Mouse (Mus musculus): ENCODE data around the gene Zfand2b. TPM values are rescaled to one million over a fixed set of nuclear protein-coding genes. Genes with fewer than 3 reads are reported as not detected.

Gene Zfand2b
- total RNA-seq, 2 experiments from 2014 or later = 14.9 to 17.0 TPM

DNA sequence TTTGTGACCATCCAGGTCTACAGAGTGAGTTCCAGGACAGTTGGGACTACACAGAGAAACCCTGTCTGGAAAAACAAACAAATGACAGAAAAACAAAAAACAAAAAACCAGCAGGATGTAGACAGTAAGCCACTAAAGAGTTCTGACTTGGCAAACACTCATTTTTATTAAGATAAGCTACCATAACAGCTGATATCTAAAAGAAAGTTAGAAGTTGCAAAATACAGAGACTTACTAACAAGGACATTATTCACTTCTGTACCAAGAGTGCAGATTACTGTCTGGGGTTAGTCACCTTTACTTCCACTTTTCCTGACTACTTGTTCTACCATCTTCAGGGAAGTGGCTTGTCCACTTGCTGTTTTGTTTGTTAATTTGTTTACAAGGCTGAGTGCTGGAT lies 9.5 kb upstream of the Zfand2b start:
- no peak for DNase-seq
- intact Hi-C loops (cut with DNase I; ENCODE audit: low total_unique reads) = no loop called here

DNA sequence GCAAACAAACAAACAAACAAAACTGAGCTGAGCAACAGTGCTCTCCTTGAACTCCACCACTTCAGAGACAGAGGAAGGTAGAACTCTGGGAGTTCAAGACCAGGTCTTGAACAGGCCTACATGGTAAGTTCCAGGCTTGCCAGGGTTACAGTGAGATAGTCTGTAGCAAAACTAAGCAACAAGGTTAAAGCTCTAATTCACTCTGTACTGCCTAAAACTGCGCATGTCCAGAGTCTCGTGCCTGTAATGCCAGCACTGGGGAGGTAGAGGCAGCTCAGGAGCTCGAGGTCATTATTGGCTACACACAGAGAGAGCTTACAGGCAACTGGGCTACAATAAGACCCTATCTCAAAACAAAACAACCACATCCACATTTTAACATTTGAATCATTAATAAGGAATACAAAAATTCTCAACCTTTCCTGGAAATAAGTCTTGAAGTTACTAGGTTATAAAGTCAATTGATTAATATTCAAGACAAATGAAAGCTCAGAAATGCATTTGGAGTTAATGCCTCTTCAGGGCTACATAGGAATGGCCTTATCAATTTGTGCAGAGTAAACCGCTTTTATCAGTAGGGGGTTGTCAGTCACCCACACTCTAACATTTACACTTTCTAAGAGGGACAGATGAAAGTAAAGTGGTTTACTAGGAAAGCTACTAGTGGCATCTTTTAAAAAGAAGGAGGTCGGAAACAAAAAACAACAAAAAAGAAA lies 8.7 kb upstream of the Zfand2b start:
- DNase-seq = no peak
- intact Hi-C loops (cut with DNase I; ENCODE audit: low total_unique reads) = no loop called here

DNA sequence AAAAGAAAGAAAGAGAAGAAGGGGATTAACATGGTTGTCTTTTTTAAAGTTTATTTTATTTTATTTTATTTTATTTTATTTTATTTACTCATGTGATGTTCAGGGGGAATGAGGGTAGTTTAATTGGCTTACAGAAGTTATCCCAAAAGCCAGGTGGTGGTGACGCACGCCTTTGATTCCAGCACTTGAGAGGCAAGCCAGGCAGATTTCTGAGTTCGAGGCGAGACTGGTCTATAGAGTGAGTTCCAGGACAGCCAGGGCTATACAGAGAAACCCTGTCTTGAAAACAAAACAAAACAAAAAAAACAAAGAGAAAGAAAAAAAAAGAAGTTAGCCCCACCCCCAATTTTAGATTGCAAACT lies 8.2 kb upstream of the Zfand2b start:
- intact Hi-C loops (cut with DNase I; ENCODE audit: low total_unique reads) = no loop called here

DNA sequence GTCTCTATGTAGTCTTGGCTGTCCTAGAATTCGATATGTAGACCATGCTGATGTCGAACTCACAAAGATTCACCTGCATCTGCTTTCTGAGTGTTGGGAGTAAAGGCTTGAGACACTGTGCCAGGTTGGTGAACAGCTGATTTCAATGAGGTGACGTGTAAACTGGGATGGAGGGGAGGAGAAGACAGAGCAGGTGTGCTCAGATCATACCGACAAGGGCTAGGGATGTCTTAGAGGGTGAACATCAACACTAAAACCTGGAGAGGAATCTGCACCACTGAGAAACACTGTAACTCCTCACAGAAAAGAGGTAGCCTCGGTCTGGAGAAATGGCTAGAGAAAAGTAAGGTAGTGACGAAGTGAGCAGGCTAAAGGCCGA lies 364 bp upstream of the Zfand2b start:
- intact Hi-C loops (cut with DNase I; ENCODE audit: low total_unique reads) = no loop called here
- no peak for DNase-seq

More for the DNA sequence above, 8.2 kb upstream of the Zfand2b start:
- DNase-seq = no peak

DNA sequence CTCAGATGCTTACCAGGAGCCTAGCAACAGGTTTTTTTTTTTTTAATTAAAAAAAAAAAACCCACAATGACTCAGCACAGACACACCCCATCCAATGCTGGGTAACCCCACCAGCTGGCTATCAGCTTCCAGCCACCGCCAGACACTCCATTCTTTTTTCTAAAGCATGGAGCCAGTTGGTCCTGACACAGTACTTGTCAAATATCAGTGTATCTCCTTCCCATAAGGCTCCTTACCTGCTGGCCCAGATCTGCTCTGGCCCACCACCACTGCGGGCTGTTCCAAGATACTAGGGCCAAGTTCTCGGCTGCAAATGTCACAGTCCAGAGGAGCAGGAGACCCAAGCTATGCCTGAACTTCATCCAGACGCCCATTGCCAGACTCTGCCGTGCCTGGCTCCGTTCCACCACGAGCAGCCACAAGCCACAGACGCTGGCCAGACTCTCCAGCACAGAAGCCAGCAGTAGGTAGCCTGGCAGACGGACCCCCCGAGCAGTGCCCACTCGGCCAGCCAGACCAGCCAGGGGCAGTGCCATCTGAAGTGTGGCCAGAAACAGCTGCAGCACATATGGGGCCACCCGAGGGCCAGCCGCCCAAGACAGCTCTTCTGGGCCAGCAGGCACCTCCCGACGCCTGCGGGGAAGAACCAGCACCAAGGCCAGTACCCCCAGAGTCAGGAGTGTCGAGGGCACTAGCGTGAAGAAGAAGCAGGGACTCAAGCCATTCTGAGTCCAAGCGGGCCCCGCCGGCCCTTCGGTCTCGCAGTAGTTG lies 11.1 kb downstream of the Zfand2b start:
- DNase-seq = peak; percentile 67
- intact Hi-C loops (cut with DNase I; ENCODE audit: low total_unique reads) = no loop called here

DNA sequence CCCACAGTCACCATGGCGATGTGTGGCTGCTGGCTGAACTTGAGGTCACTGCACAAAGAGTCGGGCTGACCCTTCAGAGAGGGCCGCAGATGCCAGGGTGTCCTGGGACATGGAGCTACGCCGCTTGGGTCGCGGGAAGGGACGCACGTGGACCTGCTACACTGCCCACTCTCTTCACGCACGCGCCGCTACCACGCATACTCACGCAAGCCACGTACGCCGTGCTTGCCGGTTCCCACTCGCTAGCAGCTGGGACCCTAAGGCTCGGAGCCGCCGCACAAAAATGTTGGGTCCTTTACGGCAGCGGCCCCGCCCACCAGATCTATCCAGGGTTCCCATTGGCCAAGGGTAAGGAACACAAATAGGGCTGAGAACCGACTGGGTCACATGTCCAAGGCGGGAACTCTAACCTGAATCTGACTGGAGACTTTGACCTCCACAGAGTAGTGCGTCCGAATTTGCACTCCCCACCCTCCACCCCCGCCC lies 11.7 kb downstream of the Zfand2b start, which contains the start of gene Abcb6:
Gene Abcb6 (minus strand): TSS at position 288 of the 486 bp plus-strand sequence.
- DNase-seq = peak; percentile 89
- intact Hi-C loops (cut with DNase I; ENCODE audit: low total_unique reads) = no loop called here

DNA sequence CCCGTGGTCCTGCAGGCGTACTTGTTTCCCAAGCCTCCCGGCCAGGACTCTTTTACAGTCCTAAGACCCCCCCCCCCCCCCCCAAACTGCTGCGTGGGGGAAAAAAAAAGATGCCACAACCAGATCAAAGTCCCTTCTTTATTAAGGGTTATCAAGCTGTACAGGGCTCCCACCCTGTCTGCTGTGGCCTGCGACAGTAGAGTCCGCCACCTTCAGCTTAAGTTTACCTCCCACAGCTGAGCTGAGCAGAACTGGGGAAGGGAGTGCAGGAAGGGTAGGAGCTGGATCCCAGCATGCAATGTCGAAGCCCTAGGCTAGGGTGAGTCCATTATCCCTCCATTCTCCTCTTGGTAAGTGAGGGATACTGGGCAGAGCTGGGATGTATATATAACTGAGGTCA lies 12.3 kb downstream of the Zfand2b start:
- no peak for DNase-seq
- intact Hi-C loops (cut with DNase I; ENCODE audit: low total_unique reads) = no loop called here

DNA sequence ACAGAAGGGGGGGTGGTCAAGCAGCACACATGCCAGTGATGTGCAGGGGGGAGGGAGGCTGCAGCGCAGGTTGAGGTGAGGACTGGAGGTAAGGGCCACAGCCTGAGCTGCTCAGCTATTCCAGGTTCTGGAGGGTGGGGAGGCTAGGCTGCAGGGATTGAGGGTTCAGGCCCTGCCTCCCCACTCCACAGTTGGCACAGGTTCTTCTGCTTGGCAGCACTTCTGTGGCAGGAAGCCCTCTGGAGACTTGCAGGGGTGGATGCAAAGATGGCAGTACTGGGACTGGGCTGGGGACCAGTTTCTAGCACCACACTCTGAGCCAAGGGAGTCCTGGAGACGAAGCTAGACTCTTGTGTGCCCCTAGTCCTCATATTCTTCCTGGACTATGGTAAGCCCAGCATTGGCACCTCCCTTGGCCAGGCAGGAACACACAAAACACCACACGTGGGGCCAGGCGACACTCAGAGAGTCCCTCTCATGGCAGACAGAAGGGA lies 13.0 kb downstream of the Zfand2b start:
- no peak for DNase-seq
- intact Hi-C loops (cut with DNase I; ENCODE audit: low total_unique reads) = no loop called here

DNA sequence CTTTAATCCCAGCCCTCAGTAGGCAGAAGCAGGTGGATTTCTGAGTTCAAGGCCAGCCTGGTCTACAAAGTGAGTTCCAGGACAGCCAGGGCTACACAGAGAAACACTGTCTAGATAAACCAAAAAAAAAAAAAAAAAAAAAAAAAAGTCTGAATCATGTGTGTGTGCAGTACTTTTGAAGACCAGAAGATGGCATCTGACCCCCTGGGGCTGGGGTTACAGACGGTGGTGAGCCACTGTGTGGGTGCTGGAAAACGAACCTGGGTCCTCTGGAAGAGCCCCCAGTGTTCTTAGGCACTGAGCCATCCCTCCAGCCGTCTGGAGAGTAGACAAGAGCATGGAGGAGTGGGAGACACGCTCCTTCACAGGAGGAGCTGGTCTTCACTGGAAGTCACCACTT lies 13.7 kb downstream of the Zfand2b start:
- intact Hi-C loops (cut with DNase I; ENCODE audit: low total_unique reads) = no loop called here
- DNase-seq = no peak

DNA sequence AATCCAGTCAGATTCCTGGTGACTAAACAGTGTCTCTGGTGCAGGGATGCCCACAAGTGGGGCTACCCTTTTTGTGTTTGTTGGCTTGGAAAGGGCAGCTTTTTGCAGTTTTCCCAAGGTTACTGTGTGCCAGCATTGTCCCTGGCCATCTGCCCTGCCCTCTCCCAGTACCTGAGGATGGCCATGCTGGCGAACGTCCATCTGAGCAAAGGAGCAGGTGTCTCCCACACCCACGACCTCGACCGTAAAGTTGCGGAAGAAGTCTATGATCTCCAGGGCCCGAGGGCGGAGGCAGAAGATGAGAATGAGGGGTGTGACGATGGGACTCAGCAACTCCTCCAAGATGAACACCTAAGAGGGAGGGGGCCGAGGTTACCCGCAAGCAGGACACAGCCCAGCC lies 17.0 kb downstream of the Zfand2b start:
- no peak for DNase-seq
- intact Hi-C loops (cut with DNase I; ENCODE audit: low total_unique reads) = no loop called here

DNA sequence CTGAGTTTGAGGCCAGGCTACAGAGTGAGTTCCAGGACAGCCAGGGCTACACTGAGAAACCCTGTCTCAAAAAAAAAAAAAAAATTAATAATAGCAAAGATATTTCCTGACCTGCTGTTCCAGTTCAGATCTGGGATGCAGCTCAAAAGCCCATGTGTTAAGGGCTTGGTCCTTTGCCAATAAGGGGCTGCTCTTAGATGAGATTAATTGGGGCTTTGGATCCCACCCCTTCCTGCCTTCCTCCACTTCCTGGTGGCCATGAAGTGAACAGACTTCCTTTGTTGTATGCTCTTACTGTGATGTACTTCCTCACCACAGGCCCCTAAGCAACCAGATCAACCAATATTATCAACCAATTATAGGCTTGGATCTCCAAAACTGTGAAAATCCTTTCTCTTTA lies 18.7 kb downstream of the Zfand2b start:
- intact Hi-C loops (cut with DNase I; ENCODE audit: low total_unique reads) = no loop called here

DNA sequence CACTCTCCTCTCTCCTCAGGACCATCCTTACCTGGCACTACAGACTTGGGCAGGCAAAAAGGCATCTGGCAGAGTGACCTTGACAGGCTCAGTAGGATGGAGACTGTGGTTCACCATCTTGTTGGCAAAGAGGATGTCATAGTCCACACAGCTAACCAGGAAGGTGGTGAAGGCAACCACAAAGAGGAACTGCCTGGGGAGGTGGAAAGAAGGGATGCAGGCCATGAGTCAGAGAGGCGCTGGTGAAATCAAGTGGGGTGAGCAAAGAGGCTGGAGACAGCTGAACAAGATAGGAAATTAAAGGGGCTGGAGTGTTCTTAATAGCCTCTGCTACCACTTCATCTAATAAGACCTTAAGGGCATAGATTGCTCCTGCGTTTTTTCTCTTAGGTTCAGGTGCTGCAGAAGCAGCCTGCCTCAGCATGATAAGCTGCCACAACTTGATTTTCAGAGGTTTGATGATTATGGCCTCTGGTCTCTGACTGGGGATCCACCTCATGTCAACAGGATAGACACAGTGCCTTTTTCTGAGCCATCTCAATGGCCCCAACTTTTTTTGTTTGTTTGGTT lies 19.6 kb downstream of the Zfand2b start:
- no peak for DNase-seq
- intact Hi-C loops (cut with DNase I; ENCODE audit: low total_unique reads) = no loop called here

More for the DNA sequence above, 18.7 kb downstream of the Zfand2b start:
- DNase-seq = no peak

DNA sequence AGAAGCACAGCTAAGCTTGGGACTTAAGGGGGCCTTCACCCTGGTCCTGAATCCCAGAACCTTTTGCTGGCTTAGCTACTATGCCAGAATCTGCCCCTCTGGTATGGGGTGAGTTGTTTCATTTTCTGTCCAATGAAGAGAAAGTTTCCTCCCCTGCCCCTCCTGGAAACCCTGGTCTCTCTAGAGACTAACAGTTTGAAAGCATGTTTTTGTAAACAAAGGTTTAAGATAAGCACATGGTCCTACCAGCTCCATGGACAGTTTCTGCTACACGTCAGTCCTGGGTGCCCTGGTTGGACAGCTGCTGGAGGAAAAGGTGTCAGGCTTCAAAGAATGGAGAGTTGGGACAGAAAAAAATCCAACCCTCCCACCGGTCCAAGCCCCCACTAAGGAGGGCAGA lies 22.1 kb downstream of the Zfand2b start:
- DNase-seq = no peak
- intact Hi-C loops (cut with DNase I; ENCODE audit: low total_unique reads) = no loop called here

DNA sequence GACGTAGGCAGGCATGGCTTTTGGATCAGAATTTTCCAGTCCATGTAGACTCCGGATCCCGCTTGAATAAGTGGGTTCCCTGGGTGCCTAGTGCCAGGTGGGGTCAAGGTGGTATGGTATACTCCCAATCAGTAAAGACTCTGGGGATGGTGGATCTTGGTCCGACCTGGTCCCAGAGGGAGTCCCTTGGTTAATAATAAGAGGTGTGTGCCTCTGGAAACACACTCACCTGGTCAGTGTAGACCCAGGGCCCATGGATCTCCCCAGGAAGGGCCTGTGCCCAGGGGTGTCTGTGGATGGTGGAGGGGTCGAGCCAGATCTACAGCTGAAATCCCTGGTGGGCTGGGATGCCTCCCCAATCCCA lies 22.8 kb downstream of the Zfand2b start:
- intact Hi-C loops (cut with DNase I; ENCODE audit: low total_unique reads) = no loop called here
- DNase-seq = no peak

DNA sequence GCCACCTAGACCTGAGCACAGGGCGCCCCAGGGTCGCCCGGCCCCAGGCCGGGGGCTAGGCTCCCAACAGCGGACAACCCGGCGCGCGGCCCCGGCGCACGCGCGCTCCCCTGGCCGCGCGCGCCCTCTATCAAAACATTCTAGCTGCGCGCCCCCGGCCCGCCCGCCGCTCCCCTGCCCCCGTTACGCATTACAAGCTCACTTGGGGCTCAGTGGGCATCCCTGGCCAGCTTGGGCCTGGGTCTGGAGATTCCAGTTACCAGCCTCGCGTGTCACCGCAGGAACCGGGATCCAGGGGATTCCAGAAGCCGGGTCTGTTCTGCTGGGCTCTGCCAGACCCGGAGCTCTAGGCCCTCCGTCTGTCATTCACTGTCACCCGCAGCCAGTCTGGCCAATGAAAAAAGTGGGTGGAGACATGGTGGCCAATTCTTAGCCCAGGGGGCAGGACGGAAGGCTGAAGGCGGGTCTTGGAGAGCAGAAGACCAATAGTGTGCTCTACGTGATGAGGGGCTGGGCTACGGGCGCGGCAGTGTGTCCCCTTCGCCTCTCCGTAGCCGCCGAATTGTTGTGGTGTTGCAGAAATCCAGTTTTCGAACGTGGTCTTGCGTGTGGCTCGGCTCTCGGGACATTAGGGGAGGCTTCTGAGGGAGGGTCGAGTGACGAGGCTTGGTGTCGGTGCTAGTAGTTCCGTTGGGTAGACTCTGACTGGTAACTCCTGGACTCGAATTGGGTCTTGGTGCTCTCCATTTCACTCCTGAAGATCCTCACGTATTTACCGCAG lies 23.4 kb downstream of the Zfand2b start, which contains the start of the genes Ankzf1 and Atg9a:
Gene Ankzf1 (plus strand): TSS at position 530 of the 781 bp plus-strand sequence.
Gene Atg9a (minus strand): TSS at position 575 of the 781 bp plus-strand sequence.
- intact Hi-C loops (cut with DNase I; ENCODE audit: low total_unique reads) = no loop called here
- DNase-seq = peak; percentile 94

DNA sequence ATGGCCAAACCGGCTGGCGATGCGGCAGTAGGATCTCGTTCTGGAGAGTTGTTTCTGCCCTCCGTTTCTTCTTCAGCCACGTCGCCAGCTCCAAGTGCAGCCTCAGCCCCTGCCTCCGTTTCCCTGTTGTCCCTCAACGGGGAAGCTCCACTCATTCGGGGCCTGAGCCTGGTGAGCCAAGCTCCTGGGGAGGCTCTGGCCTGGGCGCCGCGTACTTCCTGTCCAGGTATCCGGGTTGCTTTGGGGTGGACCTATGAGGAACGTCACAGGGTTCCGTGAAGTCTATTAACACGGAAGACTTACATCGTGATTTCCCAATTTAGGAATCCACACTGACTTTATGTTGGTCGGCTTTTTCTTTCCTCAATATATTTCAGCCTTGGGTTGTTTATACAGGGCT lies 24.0 kb downstream of the Zfand2b start:
- peak; percentile 44 for DNase-seq
- intact Hi-C loops (cut with DNase I; ENCODE audit: low total_unique reads) = no loop called here

DNA sequence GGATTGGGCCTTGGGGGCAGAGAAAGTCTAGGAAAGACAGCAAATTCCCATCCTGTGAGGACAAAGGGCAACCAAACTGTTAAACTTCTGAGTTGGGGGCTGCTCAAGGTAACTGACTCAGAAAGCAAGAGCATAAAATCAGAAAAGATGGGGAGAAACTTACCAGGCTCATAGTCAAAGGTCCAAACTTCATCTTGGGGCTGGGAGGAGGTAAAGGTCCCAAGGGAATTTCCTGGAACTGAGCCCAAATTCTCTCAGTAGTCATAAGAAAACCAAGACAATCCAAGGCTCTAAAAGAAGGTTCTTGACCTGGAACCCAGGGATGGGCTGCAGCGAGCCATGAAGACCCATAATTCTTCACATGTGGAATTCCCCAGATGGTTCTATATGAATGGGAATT lies 32.8 kb downstream of the Zfand2b start:
- no peak for DNase-seq
- intact Hi-C loops (cut with DNase I; ENCODE audit: low total_unique reads) = no loop called here

DNA sequence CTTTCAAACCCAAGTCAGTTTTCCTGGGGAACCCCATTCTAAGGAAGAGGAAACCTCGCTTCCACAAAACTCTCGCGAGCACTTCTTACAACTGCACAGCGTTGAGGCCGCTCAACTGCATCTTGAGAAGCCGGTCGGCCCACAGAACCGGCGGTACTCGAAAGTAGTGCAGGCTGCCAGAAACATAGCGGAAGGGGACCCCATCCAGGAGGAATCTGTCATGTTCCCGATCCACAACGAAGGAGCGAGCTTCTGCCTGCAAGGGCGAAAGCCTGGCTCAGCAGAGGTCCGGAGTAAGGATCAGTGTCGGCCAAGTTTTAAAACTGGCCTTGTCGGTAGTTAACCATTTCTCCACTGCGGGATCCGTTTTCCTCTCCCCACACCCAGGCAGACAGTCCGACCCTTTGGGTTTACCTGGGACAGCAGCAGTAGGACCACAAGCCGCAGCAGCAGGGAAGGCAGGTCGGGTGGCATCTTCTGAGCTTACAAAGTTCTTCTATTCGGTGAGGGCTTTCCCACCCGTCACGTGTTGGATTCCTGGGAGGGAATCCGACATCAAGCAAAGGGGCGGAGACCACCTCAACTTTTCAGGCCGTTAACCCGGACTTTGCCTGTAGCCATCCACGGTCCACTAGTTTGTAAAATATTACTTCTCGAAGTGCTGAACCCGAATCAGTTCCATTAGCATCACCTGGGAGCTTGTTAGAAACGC lies 40.7 kb downstream of the Zfand2b start:
- intact Hi-C loops (cut with DNase I; ENCODE audit: low total_unique reads) = no loop called here
- DNase-seq = peak; percentile 32
